Mouse (Mus musculus) testis, adult 2 months (tissue): ENCODE data around the gene Gpm6b.

ENCODE experiments used
- CTCF ChIP-seq: fragments of 200-500 bp; IDR thresholded peaks from 2 replicates; pipeline ENCODE4 v1.5.1; 2012; ENCODE audit warnings: low read depth, mild to moderate bottlenecking, inconsistent platforms, low read length, moderate library complexity; ENCODE audit not compliant: control insufficient read depth, insufficient read depth, insufficient replicate concordance
- POLR2A ChIP-seq: fragments of 200-500 bp; IDR thresholded peaks from 2 replicates; pipeline ENCODE4 v1.6.1; 2012; ENCODE audit warnings: low read depth, mild to moderate bottlenecking, inconsistent platforms, low read length, moderate library complexity; ENCODE audit not compliant: control insufficient read depth

DNA sequence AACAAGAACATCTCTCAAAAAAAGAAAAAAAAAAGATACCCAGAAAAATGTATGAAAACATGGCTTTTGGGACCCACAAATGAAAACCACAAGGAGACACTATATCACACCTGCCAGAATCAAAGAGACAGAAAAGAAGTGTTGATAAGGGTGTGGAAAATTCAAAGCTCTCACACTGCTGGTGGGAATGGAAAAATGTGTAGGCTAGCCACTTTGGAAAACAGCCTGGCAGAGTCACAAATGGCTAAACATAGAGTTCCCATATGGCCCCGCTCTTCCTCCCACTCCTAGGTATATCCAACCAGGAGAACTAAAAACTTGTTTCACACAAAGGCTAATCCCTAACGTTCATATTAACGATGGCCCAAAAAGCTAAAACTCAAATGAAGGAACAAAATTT, 84.5 kb downstream of the Gpm6b start:
- TF ChIP-seq CTCF (no peak), POLR2A (no peak)
